Mouse (Mus musculus): ENCODE data around the gene Hipk2.

The Hipk2 gene

DNA sequence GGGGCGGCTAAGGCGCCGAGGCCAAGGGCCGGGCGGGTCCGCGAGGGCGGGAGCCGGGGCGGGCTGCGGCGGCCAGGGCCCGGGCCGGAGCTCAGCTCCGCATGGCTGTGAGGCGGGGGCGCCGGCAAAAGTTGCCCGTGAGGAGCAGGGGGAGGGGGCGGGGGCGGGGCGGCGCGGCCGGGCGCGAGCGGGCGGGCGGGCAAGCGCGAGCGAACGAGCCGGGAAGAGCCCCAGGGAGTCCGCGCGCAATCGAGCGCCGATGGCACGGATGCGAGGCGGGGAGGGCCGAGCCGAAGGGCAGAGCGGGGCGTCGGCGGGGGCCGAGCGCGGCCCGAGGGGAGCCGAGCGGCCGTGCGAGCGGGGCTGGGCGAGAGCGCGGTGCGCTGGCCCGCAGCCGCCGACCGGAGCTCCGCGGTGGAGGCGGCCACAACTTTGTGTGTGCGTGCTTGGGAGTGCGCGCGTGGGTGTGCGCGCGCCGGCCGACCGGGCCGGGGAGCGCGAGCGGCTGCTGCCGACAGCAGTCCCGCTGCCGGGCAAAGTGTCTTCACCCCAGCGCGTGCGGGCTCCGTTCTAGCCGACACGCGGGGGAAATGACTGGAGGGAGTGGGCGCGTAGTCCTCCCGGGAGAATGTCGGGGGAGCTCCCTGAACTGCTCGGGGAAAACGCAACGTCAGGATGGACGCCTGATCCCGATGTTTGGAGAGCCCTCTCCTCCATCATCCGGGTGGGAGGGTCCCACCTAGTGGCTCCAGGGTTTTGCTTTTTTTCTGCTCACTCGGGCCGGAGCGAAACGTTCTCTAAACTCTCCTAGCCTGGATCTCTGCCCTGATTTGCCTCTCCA lies at the start of gene Hipk2:
TSS of gene Hipk2 (minus strand) at position 95 of the 841 bp plus-strand sequence.
- peak; percentile 65 to 80 for DNase-seq

DNA sequence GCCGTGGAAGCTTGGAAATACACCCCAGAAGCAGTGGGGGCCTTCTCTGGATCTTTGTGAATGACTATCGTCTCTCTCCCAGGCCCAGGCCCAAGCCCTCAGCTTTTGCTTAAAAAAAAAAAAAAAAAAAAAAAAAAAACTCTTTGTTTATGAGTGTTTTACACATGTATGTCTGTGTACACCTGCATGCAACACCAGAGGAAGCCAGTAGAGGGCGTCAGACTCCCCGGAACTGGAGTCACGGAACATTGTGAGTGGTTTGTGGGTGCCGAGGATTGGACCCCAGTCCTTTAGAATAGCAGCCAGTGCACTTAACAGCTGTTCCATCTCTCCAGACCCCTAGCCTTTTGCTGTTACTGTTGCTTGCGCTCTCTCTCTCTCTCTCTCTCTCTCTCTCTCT lies 49.8 kb upstream of the Hipk2 start:
- DNase-seq = no peak

DNA sequence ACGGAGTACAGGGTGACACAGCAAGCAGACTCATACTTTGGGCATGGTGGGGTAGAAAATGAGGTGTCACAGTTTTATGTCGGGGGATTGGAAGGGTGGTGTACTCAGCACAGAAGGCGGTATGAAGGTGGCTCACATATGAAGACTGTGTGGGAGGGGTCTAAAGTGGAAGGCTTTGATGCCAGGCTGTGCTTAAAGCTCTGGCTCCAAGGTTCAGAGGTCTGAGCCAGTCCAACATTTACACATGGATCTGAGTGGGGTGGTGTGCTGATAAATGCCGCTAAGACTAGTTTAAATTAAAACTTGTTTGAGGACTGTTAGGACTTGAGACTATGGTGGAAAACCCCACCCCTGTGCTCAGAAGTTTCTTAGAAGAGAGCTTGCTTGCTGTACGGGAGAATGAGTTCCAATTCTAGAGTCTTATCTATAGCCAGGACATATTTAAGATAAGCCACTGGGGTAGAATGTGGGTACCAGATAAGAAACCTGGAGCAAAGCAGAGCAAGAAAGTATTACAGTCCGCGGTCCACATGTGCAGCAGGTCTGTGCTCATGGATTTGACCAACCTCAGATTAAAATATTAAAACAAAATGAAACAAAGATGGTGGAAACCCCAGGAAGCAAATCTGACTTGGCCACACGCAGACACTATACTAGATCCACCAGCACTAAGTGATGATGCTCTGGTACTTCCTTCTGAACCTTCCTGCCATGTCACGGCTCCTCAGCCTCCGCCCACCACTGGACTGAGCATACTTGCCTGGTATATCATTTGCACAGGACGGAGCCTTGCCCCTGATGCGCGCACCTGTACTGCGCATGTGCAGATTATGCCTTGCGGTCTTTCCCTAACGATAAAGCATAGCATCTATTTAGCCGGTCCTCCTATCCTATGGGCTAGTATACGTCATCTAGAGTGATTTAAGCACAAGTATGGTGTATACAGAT lies 48.2 kb upstream of the Hipk2 start:
- no peak for DNase-seq

GRCm38 (mm10) chr6:38923450-38923849 lies 47.5 kb upstream of the Hipk2 start:
- DNase-seq = no peak

GRCm38 (mm10) chr6:38922517-38922916 lies 46.6 kb upstream of the Hipk2 start:
- DNase-seq = no peak

- DNase-seq = no peak
Measured at GRCm38 (mm10) chr6:38921810-38922116, 45.8 kb upstream of the Hipk2 start.

DNA sequence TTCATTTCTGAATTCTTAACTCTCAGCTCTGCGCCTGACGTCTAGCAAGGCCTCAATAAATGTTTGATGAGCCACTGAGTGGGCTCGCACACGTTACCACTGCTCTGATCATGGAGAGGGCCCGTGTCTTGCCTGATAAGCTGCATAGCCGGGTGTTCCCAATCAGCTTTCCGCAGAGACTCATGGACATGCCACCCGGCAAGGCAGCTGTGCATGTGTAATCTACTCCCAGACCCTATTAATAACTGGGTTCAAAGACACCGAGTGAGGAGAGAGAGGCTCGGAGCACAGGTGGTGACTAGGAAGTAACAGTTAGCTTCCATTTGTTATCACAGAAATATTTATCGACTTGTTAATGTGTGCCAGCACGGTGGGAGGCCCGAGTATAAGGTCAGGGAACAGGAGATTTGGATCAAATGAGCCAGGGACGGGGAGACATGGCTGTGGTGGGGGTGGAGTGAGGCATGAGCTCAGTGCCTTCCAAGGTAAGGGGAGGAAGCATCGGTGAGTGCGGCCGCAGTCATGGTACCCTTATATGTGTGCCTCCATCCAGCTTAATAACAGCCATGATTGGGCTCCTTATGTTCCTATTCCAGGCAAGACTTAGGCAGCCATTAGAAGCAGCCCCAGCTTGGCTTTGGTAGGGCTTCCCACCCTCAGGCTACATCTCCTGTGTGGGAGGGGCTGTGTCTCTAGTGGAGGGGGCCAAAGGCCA lies 45.3 kb upstream of the Hipk2 start:
- no peak for DNase-seq

- DNase-seq = no peak
Measured at GRCm38 (mm10) chr6:38920141-38920540, 44.2 kb upstream of the Hipk2 start.

DNA sequence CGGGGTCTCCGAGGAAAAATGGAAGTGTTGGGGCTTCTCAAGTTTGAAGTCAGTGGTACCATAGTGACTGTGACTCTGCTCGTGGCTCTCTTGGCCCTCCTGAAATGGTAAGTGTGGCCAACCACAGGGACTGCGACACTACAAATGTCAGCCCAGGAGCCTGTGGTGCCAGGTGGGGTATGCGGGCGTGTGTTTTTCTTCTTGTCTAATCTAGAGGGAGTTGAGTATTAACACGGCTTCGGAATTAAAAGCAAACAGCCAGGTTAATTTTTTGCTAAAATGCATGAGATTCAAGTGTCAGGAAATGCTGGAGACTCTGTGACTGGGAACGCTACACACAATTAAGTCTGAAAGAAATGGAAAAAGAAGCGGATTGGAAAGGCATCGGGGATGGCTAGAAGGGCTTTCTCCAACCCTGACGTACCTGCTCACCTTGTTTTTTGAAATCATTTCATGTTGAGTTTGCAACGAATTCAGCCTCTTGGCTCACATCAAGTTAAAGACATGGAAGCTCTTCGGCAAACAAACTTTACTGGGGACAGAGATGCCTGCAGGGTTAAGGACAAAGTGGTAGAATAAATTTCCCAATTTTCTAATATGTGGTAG lies 43.3 kb upstream of the Hipk2 start:
- no peak for DNase-seq

GRCm38 (mm10) chr6:38918728-38919127 lies 42.8 kb upstream of the Hipk2 start:
- no peak for DNase-seq

DNA sequence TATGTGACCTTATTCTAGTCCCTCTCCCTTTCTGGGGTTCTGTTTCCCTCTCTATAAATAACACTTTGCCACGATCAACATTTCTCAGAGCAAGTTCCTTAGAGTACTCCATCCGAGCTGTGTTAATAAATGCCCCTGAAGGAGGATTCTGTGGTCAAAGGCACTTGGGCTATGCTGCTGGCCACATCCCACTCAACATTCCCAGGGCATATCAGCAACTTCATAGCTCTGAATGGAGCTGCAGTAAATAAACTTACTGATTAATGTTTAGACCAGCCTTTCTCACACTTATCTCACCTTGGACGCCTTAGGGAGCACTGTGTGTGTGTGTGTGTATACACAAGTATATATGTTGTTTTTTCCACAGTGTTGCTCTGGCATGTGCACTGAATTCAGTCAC lies 41.5 kb upstream of the Hipk2 start:
- DNase-seq = no peak

- DNase-seq = no peak
Measured at GRCm38 (mm10) chr6:38916571-38916970, 40.6 kb upstream of the Hipk2 start.

GRCm38 (mm10) chr6:38915776-38916175 lies 39.8 kb upstream of the Hipk2 start:
- DNase-seq = no peak

GRCm38 (mm10) chr6:38914181-38914580 lies 38.2 kb upstream of the Hipk2 start:
- DNase-seq = no peak

DNA sequence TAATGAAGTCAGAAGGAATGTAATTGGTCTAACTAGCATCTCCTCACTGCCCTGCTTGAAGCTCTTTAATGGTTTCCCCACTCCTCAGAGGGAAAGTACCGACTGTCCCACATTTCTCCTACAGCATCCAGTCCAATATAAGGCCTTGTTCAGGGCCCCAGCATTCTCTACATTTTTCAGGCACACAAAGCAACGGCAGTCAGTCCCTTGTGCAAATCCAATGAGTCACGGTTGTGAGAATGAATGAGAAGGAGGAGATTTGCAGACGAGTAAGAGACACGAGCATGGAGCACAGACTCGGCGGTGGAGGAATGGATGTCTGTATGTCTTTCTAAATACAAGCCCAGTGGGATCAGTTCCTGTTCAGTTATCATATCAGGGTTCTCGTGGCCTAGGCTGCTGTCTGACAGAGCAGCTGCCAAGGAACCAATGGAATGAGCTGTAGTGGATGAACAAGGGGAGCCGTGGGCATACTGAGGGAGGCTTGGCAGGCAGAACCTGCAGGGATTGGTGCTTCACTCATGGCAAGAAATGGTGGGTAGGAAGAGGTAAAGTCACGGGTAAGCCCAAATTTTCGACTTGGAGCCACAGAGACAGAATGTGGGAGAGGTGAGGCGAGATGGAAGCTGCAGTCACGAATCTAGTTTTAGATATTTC lies 37.5 kb upstream of the Hipk2 start:
- DNase-seq = no peak

GRCm38 (mm10) chr6:38912845-38913244 lies 36.9 kb upstream of the Hipk2 start:
- DNase-seq = no peak

DNA sequence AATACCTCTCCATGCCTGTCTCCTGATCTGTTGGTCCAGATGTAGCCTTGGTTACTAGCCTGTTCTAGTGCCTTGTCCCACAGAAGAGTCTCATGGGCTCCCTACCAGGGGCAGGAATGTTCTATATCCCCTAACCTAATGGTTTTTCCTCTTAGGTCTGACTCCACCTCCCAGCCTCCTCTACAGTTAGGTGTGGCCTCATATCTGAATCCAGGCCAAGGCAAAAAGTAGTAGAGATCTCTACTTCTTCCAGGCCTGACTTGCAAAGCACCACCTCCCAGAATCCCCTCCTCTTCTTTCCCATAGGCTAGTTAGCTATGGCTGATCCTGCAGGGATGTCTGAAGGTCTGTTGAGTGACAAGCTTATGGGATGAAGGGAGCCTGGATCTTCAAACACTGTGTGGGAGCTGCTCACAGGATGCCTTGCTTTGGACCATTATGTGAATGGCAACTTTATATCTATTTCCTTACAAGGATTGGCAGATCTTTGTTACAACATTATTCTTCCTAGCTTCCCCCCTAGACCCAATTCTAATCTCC lies 36.2 kb upstream of the Hipk2 start:
- no peak for DNase-seq

GRCm38 (mm10) chr6:38910828-38911559 lies 35.0 kb upstream of the Hipk2 start:
- peak; percentile 31 to 69 for DNase-seq

- DNase-seq = no peak
Measured at GRCm38 (mm10) chr6:38908401-38908800, 32.4 kb upstream of the Hipk2 start.

GRCm38 (mm10) chr6:38906005-38906404 lies 30.0 kb upstream of the Hipk2 start:
- DNase-seq = no peak

GRCm38 (mm10) chr6:38902820-38903439 lies 27.0 kb upstream of the Hipk2 start:
- no peak for DNase-seq

Measured in spleen, adult 18-20 months (tissue).